Mouse (Mus musculus): ENCODE results near the gene Zdhhc4. TPM values are rescaled to one million over a fixed set of nuclear protein-coding genes. Genes with fewer than 3 reads are reported as not detected.
A peak's percentile ranks its signal among the peaks of the same experiment; 100 is the strongest.

The Zdhhc4 gene
- polyA plus RNA-seq, 2 experiments = 16.4 to 25.9 TPM

- Histone ChIP-seq H3K27me3 (ENCODE audit: control insufficient read depth, insufficient read depth, low read length) (no peaks in the 10 kb centered on the region), H3K4me3 (ENCODE audit: insufficient read depth in 1 of 2, low read depth in 2 of 2, low read length in 2 of 2) (no peak overlapping the region), H3K27ac (no peak overlapping the region), H3K9ac (replicated peaks) (no peak overlapping the region), H3K4me1 (replicated peaks; ENCODE audit: control insufficient read depth in 2 of 2, insufficient read depth in 2 of 2, low read length in 1 of 2) (no peaks in the 10 kb centered on the region), H3K36me3 (replicated peaks; ENCODE audit: control insufficient read depth, insufficient read depth, low read depth) (peaks cover 39% of the 10 kb centered on the region), H3K4me2 (ENCODE audit: low read depth) (no peak overlapping the region), H3K9me3 (ENCODE audit: control insufficient read depth, low read length) (no peaks in the 10 kb centered on the region)
- TF ChIP-seq EP300 (IDR thresholded peaks at IDR 0.05; ENCODE audit: low read depth) (no peak), CTCF (IDR thresholded peaks at IDR 0.05; ENCODE audit: low read depth) (no peak)
- WGBS (ENCODE audit: insufficient replicate concordance) = 86% methylated on average over 7 of the region's 7 CpGs
- no peak for ATAC-seq (ENCODE audit: insufficient read depth)
- no peak for DNase-seq (ENCODE audit: low read depth in 3 of 3, low spot score in 3 of 3)
Observed at GRCm38 (mm10) chr5:143304251-143304650, 24.8 kb downstream of the Zdhhc4 start.

GRCm38 (mm10) chr5:143301296-143301695 lies 27.8 kb downstream of the Zdhhc4 start:
- 80% methylated on average over 8 of the region's 8 CpGs for WGBS (ENCODE audit: insufficient replicate concordance)
- Histone ChIP-seq H3K27me3 (ENCODE audit: control insufficient read depth, insufficient read depth, low read length) (no peaks in the 10 kb centered on the region), H3K9ac (replicated peaks) (no peak overlapping the region), H3K9me3 (ENCODE audit: control insufficient read depth, low read length) (no peaks in the 10 kb centered on the region), H3K36me3 (replicated peaks; ENCODE audit: control insufficient read depth, insufficient read depth, low read depth) (peaks cover 17% of the 10 kb centered on the region), H3K4me3 (ENCODE audit: insufficient read depth in 1 of 2, low read depth in 2 of 2, low read length in 2 of 2) (no peak overlapping the region), H3K27ac (no peak overlapping the region), H3K4me2 (ENCODE audit: low read depth) (no peak overlapping the region), H3K4me1 (replicated peaks; ENCODE audit: control insufficient read depth in 2 of 2, insufficient read depth in 2 of 2, low read length in 1 of 2) (no peaks in the 10 kb centered on the region)
- no peak for TF ChIP-seq EP300 (IDR thresholded peaks at IDR 0.05; ENCODE audit: low read depth)
- peak; percentile 63 for TF ChIP-seq CTCF (IDR thresholded peaks at IDR 0.05; ENCODE audit: low read depth)
- no peak for DNase-seq (ENCODE audit: low read depth in 3 of 3, low spot score in 3 of 3)
- no peak for ATAC-seq (ENCODE audit: insufficient read depth)

GRCm38 (mm10) chr5:143299686-143300085 lies 29.4 kb downstream of the Zdhhc4 start:
- Histone ChIP-seq H3K4me1 (replicated peaks; ENCODE audit: control insufficient read depth in 2 of 2, insufficient read depth in 2 of 2, low read length in 1 of 2) (no peaks in the 10 kb centered on the region), H3K9me3 (ENCODE audit: control insufficient read depth, low read length) (no peaks in the 10 kb centered on the region), H3K27me3 (ENCODE audit: control insufficient read depth, insufficient read depth, low read length) (no peaks in the 10 kb centered on the region), H3K4me2 (ENCODE audit: low read depth) (no peak overlapping the region), H3K9ac (replicated peaks) (no peak overlapping the region), H3K36me3 (replicated peaks; ENCODE audit: control insufficient read depth, insufficient read depth, low read depth) (peaks cover 8% of the 10 kb centered on the region; the same call in 1 of the 2 replicates), H3K4me3 (ENCODE audit: insufficient read depth in 1 of 2, low read depth in 2 of 2, low read length in 2 of 2) (no peak overlapping the region), H3K27ac (no peak overlapping the region)
- DNase-seq (ENCODE audit: low read depth in 3 of 3, low spot score in 3 of 3) (no peak), ATAC-seq (ENCODE audit: insufficient read depth) (no peak)
- TF ChIP-seq CTCF (IDR thresholded peaks at IDR 0.05; ENCODE audit: low read depth) (peak; percentile 87), EP300 (IDR thresholded peaks at IDR 0.05; ENCODE audit: low read depth) (no peak)
- WGBS (ENCODE audit: insufficient replicate concordance) = 86% methylated on average over 4 of the region's 4 CpGs

- no peaks in the 10 kb centered on the region for H3K9me3 ChIP-seq (ENCODE audit: control insufficient read depth, low read length)
- no peak overlapping the region for H3K4me2 ChIP-seq (ENCODE audit: low read depth)
- TF ChIP-seq CTCF (IDR thresholded peaks at IDR 0.05; ENCODE audit: low read depth) (peak; percentile 70), EP300 (IDR thresholded peaks at IDR 0.05; ENCODE audit: low read depth) (no peak)
- WGBS (ENCODE audit: insufficient replicate concordance) = 83% methylated on average over 7 of the region's 7 CpGs
- no peaks in the 10 kb centered on the region for H3K4me1 ChIP-seq (replicated peaks; ENCODE audit: control insufficient read depth in 2 of 2, insufficient read depth in 2 of 2, low read length in 1 of 2)
- no peak for DNase-seq (ENCODE audit: low read depth in 3 of 3, low spot score in 3 of 3)
- H3K27me3 ChIP-seq (ENCODE audit: control insufficient read depth, insufficient read depth, low read length) = peaks cover 10% of the 10 kb centered on the region
- H3K4me3 ChIP-seq (ENCODE audit: insufficient read depth in 1 of 2, low read depth in 2 of 2, low read length in 2 of 2) = no peak overlapping the region
- no peak overlapping the region for H3K27ac ChIP-seq
- ATAC-seq (ENCODE audit: insufficient read depth) = no peak
- H3K36me3 ChIP-seq (replicated peaks; ENCODE audit: control insufficient read depth, insufficient read depth, low read depth) = peaks cover 5% of the 10 kb centered on the region; the same call in 1 of the 2 replicates
- H3K9ac ChIP-seq (replicated peaks) = no peak overlapping the region
Observed at GRCm38 (mm10) chr5:143298391-143298790, 30.7 kb downstream of the Zdhhc4 start.

GRCm38 (mm10) chr5:143297986-143298385 lies 31.1 kb downstream of the Zdhhc4 start:
- no peaks in the 10 kb centered on the region for H3K4me1 ChIP-seq (replicated peaks; ENCODE audit: control insufficient read depth in 2 of 2, insufficient read depth in 2 of 2, low read length in 1 of 2)
- WGBS (ENCODE audit: insufficient replicate concordance) = 87% methylated on average over 9 of the region's 9 CpGs
- DNase-seq (ENCODE audit: low read depth in 3 of 3, low spot score in 3 of 3) (no peak), ATAC-seq (ENCODE audit: insufficient read depth) (no peak)
- peaks cover 5% of the 10 kb centered on the region; the same call in 1 of the 2 replicates for H3K36me3 ChIP-seq (replicated peaks; ENCODE audit: control insufficient read depth, insufficient read depth, low read depth)
- H3K9me3 ChIP-seq (ENCODE audit: control insufficient read depth, low read length) = no peaks in the 10 kb centered on the region
- no peak overlapping the region for H3K4me2 ChIP-seq (ENCODE audit: low read depth)
- H3K27ac ChIP-seq = no peak overlapping the region
- H3K27me3 ChIP-seq (ENCODE audit: control insufficient read depth, insufficient read depth, low read length) = peaks cover 14% of the 10 kb centered on the region
- TF ChIP-seq CTCF (IDR thresholded peaks at IDR 0.05; ENCODE audit: low read depth) = no peak
- no peak for TF ChIP-seq EP300 (IDR thresholded peaks at IDR 0.05; ENCODE audit: low read depth)
- no peak overlapping the region for H3K9ac ChIP-seq (replicated peaks)
- no peak overlapping the region for H3K4me3 ChIP-seq (ENCODE audit: insufficient read depth in 1 of 2, low read depth in 2 of 2, low read length in 2 of 2)

Measured in liver, embryonic 14.5 days (tissue).